Mouse (Mus musculus) embryonic fibroblast, embryonic 13.5 days (primary cell): ENCODE measurements around the gene Gas2.

ENCODE experiments used
- CTCF ChIP-seq: IDR thresholded peaks from 2 replicates; pipeline ENCODE4 v1.5.1; 2011; ENCODE audit warnings: mild to moderate bottlenecking, control low read depth, low read length, moderate library complexity, borderline replicate concordance; ENCODE audit not compliant: insufficient read depth
- POLR2A ChIP-seq: IDR thresholded peaks from 2 replicates; pipeline ENCODE4 v1.6.1; 2011; ENCODE audit warnings: low read depth, mild to moderate bottlenecking, control low read depth, low read length, moderate library complexity

DNA sequence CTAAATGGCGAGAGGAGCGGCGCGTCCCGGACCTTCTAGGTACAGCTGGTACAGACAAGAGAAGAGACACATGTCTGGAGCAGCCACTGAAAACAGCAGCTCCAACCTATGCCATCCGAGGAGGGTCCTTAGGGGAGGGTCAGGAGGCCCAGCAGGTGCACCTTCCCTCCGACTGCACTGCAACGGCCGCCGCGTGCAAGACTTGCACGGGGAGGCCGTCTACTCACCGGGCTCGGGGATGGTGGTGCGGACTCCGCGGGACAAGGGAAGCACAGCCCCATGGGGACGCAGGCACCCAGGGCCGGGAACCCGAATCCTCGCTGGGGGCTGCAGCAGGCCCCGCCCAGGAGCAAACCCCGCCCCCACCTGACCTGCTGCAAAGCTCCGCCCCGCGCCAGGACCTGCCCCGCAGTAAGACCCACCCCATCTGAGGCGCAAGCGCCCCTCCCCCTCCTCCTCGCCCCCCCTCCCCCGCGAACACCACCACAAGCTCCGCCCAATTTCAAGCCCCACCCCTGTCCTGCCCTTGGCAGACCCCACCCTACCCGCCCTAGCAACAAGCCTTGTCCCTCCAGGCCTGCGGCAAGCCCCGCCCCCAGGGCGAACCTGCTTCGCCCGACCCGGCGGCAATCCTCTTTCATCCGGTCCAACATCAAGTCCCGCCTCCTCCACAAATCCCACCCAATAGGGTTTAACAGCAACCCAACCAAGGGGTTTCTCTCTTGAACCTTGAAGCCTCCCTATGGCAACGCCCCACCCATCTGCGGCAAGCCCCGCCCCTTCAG lies 143.9 kb downstream of the Gas2 start, which contains the start of gene Svip:
- no peak for TF ChIP-seq CTCF
- TF ChIP-seq POLR2A, result no peak
